Mouse (Mus musculus) forebrain, embryonic 16.5 days (tissue): Measurements from ENCODE around the gene Pold1. TPM values are rescaled to one million over a fixed set of nuclear protein-coding genes. Genes with fewer than 3 reads are reported as not detected.

Experiments used
- ATAC-seq: fragments of 200-750 bp; cut with Nextera tagmentation; 2 replicates; pipeline ENCODE4 v1.8.0; 2017; ENCODE audit warnings: mild to moderate bottlenecking, moderate library complexity
- H3K27ac ChIP-seq: fragments of 300-500 bp; sonication (generic); 2 replicates; pipeline ENCODE4 v1.5.1; 2014; ENCODE audit warnings: low read length, control low read depth
- H3K27me3 ChIP-seq: fragments of 300-500 bp; sonication (generic); replicated peaks from 2 replicates; pipeline ENCODE4 v1.6.1; 2014; ENCODE audit warnings: low read length; ENCODE audit not compliant: control insufficient read depth, insufficient read depth
- H3K36me3 ChIP-seq: fragments of 300-500 bp; sonication (generic); 2 replicates; pipeline ENCODE4 v1.6.1; 2014; ENCODE audit not compliant: control insufficient read depth, insufficient read depth
- H3K4me1 ChIP-seq: fragments of 300-500 bp; sonication (generic); replicated peaks from 2 replicates; pipeline ENCODE4 v1.6.1; 2014; ENCODE audit warnings: low read length; ENCODE audit not compliant: control insufficient read depth, insufficient read depth
- H3K4me2 ChIP-seq: fragments of 300-500 bp; sonication (generic); 2 replicates; pipeline ENCODE4 v1.6.1; 2014; ENCODE audit warnings: mild to moderate bottlenecking, low read length, control low read depth
- H3K4me3 ChIP-seq: fragments of 300-500 bp; sonication (generic); replicated peaks from 2 replicates; pipeline ENCODE4 v1.5.1; 2014; ENCODE audit warnings: mild to moderate bottlenecking, low read length, control low read depth
- H3K9ac ChIP-seq: fragments of 300-500 bp; sonication (generic); replicated peaks from 2 replicates; pipeline ENCODE4 v1.6.1; 2014; ENCODE audit warnings: low read depth, low read length, control low read depth
- H3K9me3 ChIP-seq: fragments of 300-500 bp; sonication (generic); 2 replicates; pipeline ENCODE4 v1.6.1; 2016; ENCODE audit warnings: low read length; ENCODE audit not compliant: control insufficient read depth
- WGBS: fragments of 180-500 bp; shearing (Covaris S2); extraction: QIAGEN DNeasy Blood & Tissue Kit; methylation state at CpG from one replicate; pipeline ENCODE4 v1.1.7; 2014; 5-methylcytosine and 5-hydroxymethylcytosine counted together
- polyA plus RNA-seq: library from polyadenylated mRNA; unstranded; fragments of >200 nt; fragmentation: Nextera tagmentation; extraction: Ambion mirVana; gene quantifications from 2 replicates; pipeline ENCODE4 v1.2.1, GENCODE M21; 2015

Pold1 gene
- polyA plus RNA-seq, 1 experiment from 2014 or later = 46.1 TPM

GRCm38 (mm10) chr7:44532918-44533745 is 15.5 kb downstream of the Pold1 start:
- WGBS = 88% methylated on average over 29 of the region's 29 CpGs
- Histone ChIP-seq H3K9me3 (no peaks in the 10 kb centered on the region), H3K4me2 (no peak overlapping the region), H3K27ac (no peak overlapping the region), H3K4me3 (no peak overlapping the region), H3K27me3 (no peaks in the 10 kb centered on the region), H3K4me1 (peaks cover 2% of the 10 kb centered on the region), H3K36me3 (no peaks in the 10 kb centered on the region), H3K9ac (no peak overlapping the region)
- ATAC-seq = no peak

- no peak for ATAC-seq
- no peak within 1 kb of the TSS for H3K4me2 ChIP-seq
- H3K9ac ChIP-seq = no peak within 1 kb of the TSS
- no peak within 1 kb of the TSS for H3K4me3 ChIP-seq
- H3K27me3 ChIP-seq = no peaks in the 10 kb centered on the region
- no peaks in the 10 kb centered on the region for H3K36me3 ChIP-seq
- H3K27ac ChIP-seq = no peak within 1 kb of the TSS
- WGBS = 81% methylated on average over 4 of the region's 4 CpGs
- H3K4me1 ChIP-seq = peaks cover 7% of the 10 kb centered on the region
- H3K9me3 ChIP-seq = no peaks in the 10 kb centered on the region
Observed at GRCm38 (mm10) chr7:44531946-44532732, 16.5 kb downstream of the Pold1 start, which contains the start of gene Spib. Gene Spib, minus strand, starts transcription at chr7:44532071.

GRCm38 (mm10) chr7:44531207-44531606 is 17.4 kb downstream of the Pold1 start:
- peaks cover 7% of the 10 kb centered on the region for H3K4me1 ChIP-seq
- no peak overlapping the region for H3K27ac ChIP-seq
- no peak for ATAC-seq
- no peaks in the 10 kb centered on the region for H3K9me3 ChIP-seq
- WGBS = 51% methylated on average over 5 of the region's 5 CpGs
- no peaks in the 10 kb centered on the region for H3K27me3 ChIP-seq
- no peaks in the 10 kb centered on the region for H3K36me3 ChIP-seq
- no peak overlapping the region for H3K4me2 ChIP-seq
- H3K4me3 ChIP-seq = no peak overlapping the region
- no peak overlapping the region for H3K9ac ChIP-seq

GRCm38 (mm10) chr7:44530507-44530906 is 18.1 kb downstream of the Pold1 start:
- Histone ChIP-seq H3K36me3 (no peaks in the 10 kb centered on the region), H3K9me3 (no peaks in the 10 kb centered on the region), H3K27me3 (no peaks in the 10 kb centered on the region), H3K9ac (no peak overlapping the region), H3K4me2 (no peak overlapping the region), H3K27ac (no peak overlapping the region), H3K4me1 (peaks cover 7% of the 10 kb centered on the region), H3K4me3 (no peak overlapping the region)
- WGBS = 71% methylated on average over 3 of the region's 3 CpGs
- ATAC-seq = no peak

- Histone ChIP-seq H3K9me3 (no peaks in the 10 kb centered on the region), H3K4me2 (no peak overlapping the region), H3K4me3 (no peak overlapping the region), H3K36me3 (no peaks in the 10 kb centered on the region), H3K9ac (no peak overlapping the region), H3K27me3 (no peaks in the 10 kb centered on the region), H3K27ac (no peak overlapping the region), H3K4me1 (peaks cover 12% of the 10 kb centered on the region)
- 77% methylated on average over 5 of the region's 5 CpGs for WGBS
- no peak for ATAC-seq
Observed at GRCm38 (mm10) chr7:44529518-44529917, 19.1 kb downstream of the Pold1 start.

- peaks cover 12% of the 10 kb centered on the region for H3K4me1 ChIP-seq
- ATAC-seq = peak; percentile 47; the same call in 1 of the 2 replicates
- H3K27ac ChIP-seq = no peak overlapping the region
- H3K4me2 ChIP-seq = peak overlapping the region; percentile 81
- H3K27me3 ChIP-seq = 0 out of 2 replicates have a peak, but pooled peaks cover 8% of the 10 kb centered on the region
- peak overlapping the region; percentile 52 for H3K9ac ChIP-seq
- no peaks in the 10 kb centered on the region for H3K36me3 ChIP-seq
- WGBS = 4% methylated on average over 40 of the region's 40 CpGs
- peak overlapping the region; percentile 44 for H3K4me3 ChIP-seq
- no peaks in the 10 kb centered on the region for H3K9me3 ChIP-seq
Observed at GRCm38 (mm10) chr7:44527483-44528398, 20.9 kb downstream of the Pold1 start.

GRCm38 (mm10) chr7:44526414-44527154 is 22.1 kb downstream of the Pold1 start:
- H3K9me3 ChIP-seq = no peaks in the 10 kb centered on the region
- peaks cover 14% of the 10 kb centered on the region for H3K4me1 ChIP-seq
- H3K36me3 ChIP-seq = no peaks in the 10 kb centered on the region
- no peak overlapping the region for H3K9ac ChIP-seq
- 88% methylated on average over 14 of the region's 14 CpGs for WGBS
- ATAC-seq = no peak
- no peak overlapping the region for H3K4me3 ChIP-seq
- H3K27me3 ChIP-seq = peaks cover 12% of the 10 kb centered on the region; the same call in 1 of the 2 replicates
- H3K27ac ChIP-seq = no peak overlapping the region
- H3K4me2 ChIP-seq = no peak overlapping the region

- peaks cover 12% of the 10 kb centered on the region; the same call in 1 of the 2 replicates for H3K27me3 ChIP-seq
- H3K4me1 ChIP-seq = peaks cover 16% of the 10 kb centered on the region
- WGBS = 12% methylated on average over 22 of the region's 22 CpGs
- no peak for ATAC-seq
- H3K36me3 ChIP-seq = no peaks in the 10 kb centered on the region
- no peak overlapping the region for H3K27ac ChIP-seq
- no peak overlapping the region for H3K9ac ChIP-seq
- no peaks in the 10 kb centered on the region for H3K9me3 ChIP-seq
- peak overlapping the region; percentile 23 for H3K4me2 ChIP-seq
- no peak overlapping the region for H3K4me3 ChIP-seq
Observed at GRCm38 (mm10) chr7:44525126-44525832, 23.4 kb downstream of the Pold1 start.
